Mouse (Mus musculus): ENCODE results near the gene Tusc2. TPM values are rescaled to one million over a fixed set of nuclear protein-coding genes. Genes with fewer than 3 reads are reported as not detected.
"Not testable (repeated sequence)": the region's sequence is repeated elsewhere in the genome, so short reads cannot be mapped to it uniquely, and the experiment has no call there.

Gene Tusc2
- polyA plus RNA-seq, 1 experiment from 2014 or later = 63.4 TPM

- Histone ChIP-seq H3K4me1 (peaks cover 61% of the 10 kb centered on the region), H3K36me3 (replicated peaks) (peaks cover 54% of the 10 kb centered on the region)
- H3K27me3 ChIP-seq (replicated peaks; ENCODE audit: low read depth, poor library complexity, severe bottlenecking); DNase-seq (ENCODE audit: low spot score); H3K4me3 ChIP-seq; H3K27ac ChIP-seq (replicated peaks); H3K9me3 ChIP-seq: not testable (repeated sequence)
- WGBS = 81% methylated on average over 6 of the region's 6 CpGs
These were observed 10.7 kb downstream of the Tusc2 start for GRCm38 (mm10) chr9:107573774-107574173.

GRCm38 (mm10) chr9:107575579-107576356 is 12.7 kb downstream of the Tusc2 start:
- WGBS = 79% methylated on average over 14 of the region's 14 CpGs
- H3K27me3 ChIP-seq (replicated peaks; ENCODE audit: low read depth, poor library complexity, severe bottlenecking) = no peaks in the 10 kb centered on the region
- H3K27ac ChIP-seq (replicated peaks) = peak overlapping the region; percentile 86
- peaks cover 50% of the 10 kb centered on the region for H3K36me3 ChIP-seq (replicated peaks)
- DNase-seq (ENCODE audit: low spot score) = peak; percentile 58
- peaks cover 70% of the 10 kb centered on the region for H3K4me1 ChIP-seq
- peak overlapping the region; percentile 59 for H3K4me3 ChIP-seq
- no peaks in the 10 kb centered on the region for H3K9me3 ChIP-seq

DNA sequence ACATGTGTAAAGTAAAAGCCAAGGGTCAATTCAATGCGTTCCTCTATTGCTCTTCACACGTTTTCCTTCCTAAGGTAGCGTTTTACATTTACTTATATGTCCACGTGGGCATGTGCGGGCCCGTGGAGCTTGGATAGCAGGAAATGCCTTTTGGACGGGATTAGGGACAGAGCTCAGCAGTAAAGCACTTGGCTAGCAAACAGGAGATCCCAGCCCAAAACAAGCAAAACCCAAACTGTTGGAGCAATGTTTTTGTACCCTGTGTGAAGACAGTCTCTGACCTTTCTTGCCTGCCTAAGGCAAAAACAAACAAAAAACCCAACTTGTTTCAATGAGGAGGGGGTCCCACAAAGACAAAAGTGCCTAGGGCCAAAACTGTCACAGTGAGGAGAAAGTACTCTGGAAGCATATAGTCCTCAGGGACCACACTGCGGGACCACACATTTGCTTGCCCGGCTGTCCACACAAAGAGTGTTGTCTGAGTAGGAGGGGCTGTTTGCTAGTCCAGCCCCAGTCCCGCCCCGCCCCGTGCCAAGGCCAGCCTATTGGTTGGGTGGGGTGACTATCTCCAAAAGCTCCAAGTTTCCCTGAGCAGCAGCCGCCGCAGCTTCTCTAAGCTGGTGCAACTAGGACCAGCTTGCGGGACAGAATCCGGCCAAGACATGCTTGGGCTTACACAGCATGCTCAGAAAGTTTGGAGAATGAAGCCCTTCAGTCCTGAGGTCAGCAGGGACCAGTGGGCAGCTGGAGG is 13.5 kb downstream of the Tusc2 start, which contains the start of gene Hyal1:
Gene Hyal1, plus strand, starts transcription at position 571 of the 751 bp plus-strand sequence.
- H3K4me3 ChIP-seq = peak within 1 kb of the TSS; percentile 59
- 22% methylated on average over 16 of the region's 16 CpGs for WGBS
- DNase-seq (ENCODE audit: low spot score) = peak; percentile 92
- H3K4me1 ChIP-seq = peaks cover 70% of the 10 kb centered on the region
- H3K27me3 ChIP-seq (replicated peaks; ENCODE audit: low read depth, poor library complexity, severe bottlenecking) = no peaks in the 10 kb centered on the region
- H3K27ac ChIP-seq (replicated peaks) = peak within 1 kb of the TSS; percentile 86
- H3K9me3 ChIP-seq = no peaks in the 10 kb centered on the region
- H3K36me3 ChIP-seq (replicated peaks) = peaks cover 42% of the 10 kb centered on the region

GRCm38 (mm10) chr9:107577871-107578270 is 14.8 kb downstream of the Tusc2 start:
- no peak for DNase-seq (ENCODE audit: low spot score)
- H3K36me3 ChIP-seq (replicated peaks) = peaks cover 35% of the 10 kb centered on the region
- peaks cover 75% of the 10 kb centered on the region for H3K4me1 ChIP-seq
- 95% methylated on average over 10 of the region's 10 CpGs for WGBS
- no peak overlapping the region for H3K27ac ChIP-seq (replicated peaks)
- no peaks in the 10 kb centered on the region for H3K9me3 ChIP-seq
- no peaks in the 10 kb centered on the region for H3K27me3 ChIP-seq (replicated peaks; ENCODE audit: low read depth, poor library complexity, severe bottlenecking)
- H3K4me3 ChIP-seq = peak overlapping the region; percentile 59

- Histone ChIP-seq H3K4me1 (peaks cover 75% of the 10 kb centered on the region), H3K9me3 (no peaks in the 10 kb centered on the region), H3K27me3 (replicated peaks; ENCODE audit: low read depth, poor library complexity, severe bottlenecking) (no peaks in the 10 kb centered on the region), H3K4me3 (peak within 1 kb of the TSS; percentile 77), H3K36me3 (replicated peaks) (peaks cover 35% of the 10 kb centered on the region), H3K27ac (replicated peaks) (peak within 1 kb of the TSS; percentile 93; the same call in 1 of the 2 replicates)
- DNase-seq (ENCODE audit: low spot score) = no peak
- WGBS = 75% methylated on average over 3 of the region's 3 CpGs
These were observed 15.5 kb downstream of the Tusc2 start, which contains the start of gene Naa80 for GRCm38 (mm10) chr9:107578587-107578986. Gene Naa80 (plus strand): TSS chr9:107578887.

DNA sequence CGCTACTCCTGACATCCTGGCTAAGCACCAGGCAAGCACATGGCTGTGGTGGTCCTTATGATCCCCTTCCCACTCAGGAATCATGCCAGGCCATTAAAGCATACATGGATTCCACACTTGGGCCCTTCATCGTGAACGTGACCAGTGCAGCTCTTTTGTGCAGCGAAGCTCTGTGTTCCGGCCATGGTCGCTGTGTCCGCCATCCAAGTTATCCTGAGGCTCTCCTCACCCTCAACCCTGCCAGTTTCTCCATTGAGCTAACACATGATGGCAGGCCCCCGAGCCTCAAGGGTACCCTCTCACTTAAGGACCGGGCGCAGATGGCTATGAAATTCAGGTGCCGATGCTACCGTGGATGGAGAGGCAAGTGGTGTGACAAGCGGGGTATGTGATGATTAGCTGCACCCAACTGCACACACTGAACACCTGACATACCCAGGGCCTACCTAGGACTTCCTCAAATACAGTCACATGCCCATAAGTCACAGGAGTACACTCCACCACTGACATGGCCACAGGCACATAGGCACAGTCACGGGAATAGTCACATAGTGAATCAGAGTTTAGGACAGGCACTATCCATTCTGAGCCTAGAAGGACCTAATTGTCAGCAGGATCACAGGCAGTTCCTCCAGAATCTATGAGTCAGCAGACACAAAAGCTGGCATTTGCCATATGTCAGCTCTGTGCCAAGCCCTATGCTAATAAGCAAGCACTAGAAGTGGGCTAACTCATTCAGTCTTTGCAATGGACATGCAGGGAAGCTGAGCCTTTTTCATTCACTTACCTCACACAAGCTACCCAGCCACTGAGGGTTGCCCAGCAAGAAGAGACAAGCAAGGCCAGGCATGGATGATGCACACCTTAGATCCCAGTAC is 16.2 kb downstream of the Tusc2 start:
- Histone ChIP-seq H3K9me3 (no peaks in the 10 kb centered on the region), H3K36me3 (replicated peaks) (peaks cover 34% of the 10 kb centered on the region), H3K4me3 (peak overlapping the region; percentile 77; the same call in 1 of the 2 replicates), H3K4me1 (peaks cover 75% of the 10 kb centered on the region), H3K27ac (replicated peaks) (peak overlapping the region; percentile 93; the same call in 1 of the 2 replicates), H3K27me3 (replicated peaks; ENCODE audit: low read depth, poor library complexity, severe bottlenecking) (no peaks in the 10 kb centered on the region)
- 92% methylated on average over 14 of the region's 14 CpGs for WGBS
- no peak for DNase-seq (ENCODE audit: low spot score)

DNA sequence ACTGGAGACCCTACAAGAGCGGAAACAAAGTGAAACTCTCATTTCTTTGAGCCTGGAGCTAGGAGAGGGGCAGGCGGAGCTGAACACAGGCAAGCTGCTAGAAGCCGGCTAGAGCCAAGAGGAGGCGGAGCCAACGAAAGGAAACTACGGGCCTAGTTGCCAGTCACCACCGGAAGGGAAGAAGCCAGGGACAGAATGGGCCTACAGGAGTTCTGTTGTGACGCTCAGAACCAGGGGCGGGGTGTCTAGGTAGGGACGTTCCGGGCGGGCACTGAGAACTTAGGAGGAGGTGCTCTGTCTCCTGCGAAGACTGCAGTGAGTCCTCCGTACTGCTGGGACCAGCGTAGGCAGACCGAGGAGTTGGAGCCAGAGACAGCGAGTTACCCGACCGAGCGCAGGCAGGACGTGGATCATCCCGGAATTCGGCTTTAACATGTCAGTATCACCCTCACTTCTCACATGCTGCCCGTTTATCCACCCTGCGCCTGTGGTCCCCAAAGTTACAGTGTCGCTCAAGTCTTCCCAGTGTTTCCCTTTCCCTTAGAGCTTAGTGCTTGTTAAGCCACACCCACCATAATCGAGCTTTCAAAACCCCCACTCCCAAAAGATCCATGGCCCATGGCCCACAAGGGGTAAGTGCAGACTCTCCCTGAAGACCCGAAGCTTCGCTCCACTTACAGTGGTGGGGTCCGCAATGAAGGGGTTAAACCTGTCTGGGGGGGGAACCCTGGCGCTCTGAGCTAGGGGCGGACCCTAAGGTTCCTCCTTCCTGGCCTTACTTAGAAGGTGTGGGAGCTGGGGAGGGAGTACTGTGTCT is 17.7 kb downstream of the Tusc2 start, which contains the start of gene Hyal3:
Gene Hyal3, plus strand, starts transcription at position 318 of the 817 bp plus-strand sequence.
- H3K36me3 ChIP-seq (replicated peaks) = peaks cover 28% of the 10 kb centered on the region

DNA sequence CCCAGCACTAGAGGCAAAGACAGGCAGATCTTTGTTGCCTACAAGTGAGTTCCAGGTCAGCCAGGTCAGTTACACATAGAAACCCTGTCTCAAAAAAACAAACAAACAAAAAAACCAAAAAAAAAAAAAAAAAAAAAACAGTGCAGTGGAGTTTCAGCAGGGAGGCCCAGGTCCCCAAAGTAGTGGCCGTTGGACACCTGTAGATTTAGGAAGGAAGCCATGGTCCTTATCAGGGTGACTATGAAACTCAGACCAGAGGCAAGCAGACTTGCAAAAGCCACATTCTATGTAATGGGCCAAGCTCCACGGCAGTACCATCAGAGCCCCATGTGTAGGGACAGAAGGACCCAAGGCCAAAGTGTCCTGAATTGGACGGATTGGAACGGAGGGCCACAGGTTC is 18.5 kb downstream of the Tusc2 start:
- H3K9me3 ChIP-seq = no peaks in the 10 kb centered on the region
- no peak for DNase-seq (ENCODE audit: low spot score)
- H3K36me3 ChIP-seq (replicated peaks) = peaks cover 28% of the 10 kb centered on the region
- H3K4me1 ChIP-seq = peaks cover 62% of the 10 kb centered on the region
- no peaks in the 10 kb centered on the region for H3K27me3 ChIP-seq (replicated peaks; ENCODE audit: low read depth, poor library complexity, severe bottlenecking)
- peak overlapping the region; percentile 93 for H3K27ac ChIP-seq (replicated peaks)
- 74% methylated on average over 4 of the region's 4 CpGs for WGBS
- peak overlapping the region; percentile 77 for H3K4me3 ChIP-seq

More for the DNA sequence above, 17.7 kb downstream of the Tusc2 start, which contains the start of gene Hyal3:
- Histone ChIP-seq H3K4me3 (peak within 1 kb of the TSS; percentile 77), H3K4me1 (peaks cover 70% of the 10 kb centered on the region), H3K27ac (replicated peaks) (peak within 1 kb of the TSS; percentile 93), H3K9me3 (no peaks in the 10 kb centered on the region), H3K27me3 (replicated peaks; ENCODE audit: low read depth, poor library complexity, severe bottlenecking) (no peaks in the 10 kb centered on the region)
- DNase-seq (ENCODE audit: low spot score) = peak; percentile 86
- WGBS = under 1% methylated on average over 32 of the region's 32 CpGs

DNA sequence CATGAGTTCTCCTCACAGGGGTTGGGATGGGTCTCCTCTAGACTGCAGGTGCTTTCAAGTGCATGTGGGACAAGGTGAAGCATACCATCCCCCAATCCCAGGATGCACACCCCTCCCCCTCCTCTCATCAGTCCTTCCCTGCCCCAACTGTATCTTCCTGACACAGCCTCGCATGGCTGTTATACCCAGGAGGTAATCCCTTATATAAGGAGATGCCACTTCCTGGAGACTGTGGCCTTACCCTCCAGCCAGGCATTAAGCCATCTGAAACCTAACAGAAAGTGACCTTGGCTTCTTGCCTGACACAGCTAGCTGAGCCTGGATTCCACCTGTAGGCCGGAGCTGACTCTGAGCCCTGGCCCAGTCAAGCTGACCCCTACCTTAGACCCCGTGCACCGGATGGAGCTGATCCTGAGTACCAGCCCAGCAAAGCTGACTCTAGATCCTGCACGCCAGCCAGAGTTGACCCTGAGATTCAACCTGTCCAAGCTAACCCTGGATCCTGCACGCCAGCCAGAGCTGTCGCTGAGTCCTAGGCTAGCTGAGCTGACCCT is 19.5 kb downstream of the Tusc2 start:
- 90% methylated on average over 7 of the region's 7 CpGs for WGBS
- Histone ChIP-seq H3K36me3 (replicated peaks) (peaks cover 28% of the 10 kb centered on the region), H3K27ac (replicated peaks) (no peak overlapping the region), H3K4me1 (peaks cover 57% of the 10 kb centered on the region), H3K4me3 (peak overlapping the region; percentile 77; the same call in 1 of the 2 replicates), H3K9me3 (no peaks in the 10 kb centered on the region), H3K27me3 (replicated peaks; ENCODE audit: low read depth, poor library complexity, severe bottlenecking) (no peaks in the 10 kb centered on the region)
- no peak for DNase-seq (ENCODE audit: low spot score)

DNA sequence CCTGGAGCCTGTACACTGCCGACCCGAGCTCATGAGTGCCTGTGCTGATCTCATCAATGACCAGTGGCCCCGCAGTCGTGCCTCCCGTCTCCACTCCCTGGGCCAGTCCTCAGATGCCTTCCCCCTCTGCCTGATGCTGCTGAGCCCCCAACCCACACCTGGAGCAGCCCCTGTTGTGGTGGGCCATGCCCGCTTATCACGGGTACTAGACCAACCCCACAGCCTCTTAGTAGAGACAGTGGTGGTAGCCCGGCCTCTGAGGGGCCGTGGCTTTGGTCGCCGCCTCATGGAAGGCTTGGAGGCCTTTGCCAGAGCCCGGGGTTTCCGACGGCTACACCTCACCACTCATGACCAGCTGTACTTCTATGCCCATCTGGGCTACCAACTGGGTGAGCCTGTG is 20.1 kb downstream of the Tusc2 start:
- Histone ChIP-seq H3K9me3 (no peaks in the 10 kb centered on the region), H3K4me1 (peaks cover 55% of the 10 kb centered on the region), H3K27ac (replicated peaks) (no peak overlapping the region), H3K36me3 (replicated peaks) (peaks cover 28% of the 10 kb centered on the region), H3K27me3 (replicated peaks; ENCODE audit: low read depth, poor library complexity, severe bottlenecking) (no peaks in the 10 kb centered on the region), H3K4me3 (no peak overlapping the region)
- WGBS = 93% methylated on average over 14 of the region's 14 CpGs
- DNase-seq (ENCODE audit: low spot score) = no peak

- Histone ChIP-seq H3K36me3 (replicated peaks) (peaks cover 47% of the 10 kb centered on the region), H3K27ac (replicated peaks) (no peak overlapping the region; the same call in 1 of the 2 replicates), H3K9me3 (no peaks in the 10 kb centered on the region), H3K4me3 (peak overlapping the region; percentile 26), H3K27me3 (replicated peaks; ENCODE audit: low read depth, poor library complexity, severe bottlenecking) (no peaks in the 10 kb centered on the region), H3K4me1 (peaks cover 35% of the 10 kb centered on the region)
- WGBS = 93% methylated on average over 5 of the region's 5 CpGs
- no peak for DNase-seq (ENCODE audit: low spot score)
These were observed 23.4 kb downstream of the Tusc2 start for GRCm38 (mm10) chr9:107586504-107586903.

Measured in embryonic facial prominence, embryonic 10.5 days (tissue).